Mouse (Mus musculus) heart, embryonic 13.5 days (tissue): ENCODE results near the gene Sos2. TPM values are rescaled to one million over a fixed set of nuclear protein-coding genes. Genes with fewer than 3 reads are reported as not detected.

ENCODE experiments used
- microRNA-seq: library from miRNA; unstranded; fragments of <30 nt; microRNA quantifications from one replicate; pipeline ENCODE4, GENCODE M21; 2016
- polyA plus RNA-seq: library from polyadenylated mRNA; unstranded; fragments of >200 nt; fragmentation: Nextera tagmentation; extraction: Ambion mirVana; gene quantifications from 2 replicates; pipeline ENCODE4 v1.2.1, GENCODE M21; 2015

Gene Sos2
- polyA plus RNA-seq, 1 experiment from 2014 or later, result 5.6 TPM

Small RNA genes within 50 kb of the gene (microRNA-seq; reads per million reads assigned to microRNA genes)
- gene Gm23018, result not detected

Other genes with a start within 250 kb of the Sos2 start
- 16.3 and 19.6 TPM in 2 replicates for gene Vcpkmt, start 98.8 kb downstream of the Sos2 start, polyA plus RNA-seq
- 14.0 and 15.3 TPM in 2 replicates for gene L2hgdh, start 43.0 kb upstream of the Sos2 start, polyA plus RNA-seq
- 30.5 and 31.5 TPM in 2 replicates for gene Atp5s, start 43.1 kb upstream of the Sos2 start, polyA plus RNA-seq
- gene Cdkl1, start 109.4 kb upstream of the Sos2 start, polyA plus RNA-seq, result 4.6 and 6.8 TPM in 2 replicates
- 6.2 and 7.5 TPM in 2 replicates for gene Atl1, start 210.8 kb upstream of the Sos2 start, polyA plus RNA-seq
- gene Map4k5, start 211.3 kb upstream of the Sos2 start, polyA plus RNA-seq, result 25.5 and 27.0 TPM in 2 replicates